Mouse (Mus musculus) Patski (cell line): ENCODE measurements around the gene Trpm3. TPM values are rescaled to one million over a fixed set of nuclear protein-coding genes. Genes with fewer than 3 reads are reported as not detected.

Experiments
- ATAC-seq: fragments of 100-300 bp; one replicate; pipeline ENCODE4 v1.8.0; 2021
- CTCF ChIA-PET: fragments of 350-600 bp; sonication (Branson Sonifier 250); formaldehyde crosslinking; loops from one replicate; lab custom pipeline; 2022; ENCODE audit warnings: inconsistent platforms; lab: Charles Lee
- POLR2A ChIA-PET: fragments of 350-600 bp; sonication (Branson Sonifier 250); formaldehyde crosslinking; loops from one replicate; lab custom pipeline; 2022; ENCODE audit warnings: antibody characterized with exemption, inconsistent platforms; lab: Charles Lee
- DNase-seq: peaks from one replicate; pipeline ENCODE4 v3.0.0-alpha.2; 2011; ENCODE audit warnings: low read depth, low spot score
- H3K27me3 ChIP-seq: fragments of 371-371 bp; one replicate; pipeline ENCODE4 v1.5.1; 2021
- CTCF ChIP-seq: fragments of 100-300 bp; IDR thresholded peaks from one replicate; pipeline ENCODE4 v1.5.1; 2021
- in situ Hi-C: fragments of 300-500 bp; cut with MboI; formaldehyde crosslinking; loops from 3 replicates; pipeline ENCODE4 v1.11.1; 2018; ENCODE audit warnings: low pct_unique_long_range_greater_than_20kb, mixed read lengths
- polyA plus RNA-seq: library from polyadenylated mRNA; unstranded; gene quantifications from one replicate; pipeline ENCODE4 v1.2.3, GENCODE M21; 2021

Trpm3 gene
- polyA plus RNA-seq, 1 experiment from 2014 or later = 2.0 TPM

- CTCF ChIA-PET = no interaction called here
- TF ChIP-seq CTCF = no peak
- ATAC-seq (no peak), DNase-seq (no peak)
- H3K27me3 ChIP-seq = peaks cover 9% of the 10 kb centered on the region
- in situ Hi-C loops = no loop called here
- POLR2A ChIA-PET = no interaction called here
Observed at GRCm38 (mm10) chr19:22180136-22180535, 41.3 kb downstream of the Trpm3 start.

GRCm38 (mm10) chr19:22189716-22190115 is 50.9 kb downstream of the Trpm3 start:
- TF ChIP-seq CTCF = no peak
- CTCF ChIA-PET = no interaction called here
- POLR2A ChIA-PET = no interaction called here
- DNase-seq (no peak), ATAC-seq (no peak)
- peaks cover 24% of the 10 kb centered on the region for H3K27me3 ChIP-seq
- in situ Hi-C loops = no loop called here

- ChIA-PET POLR2A (no interaction called here), CTCF (no interaction called here)
- ATAC-seq = no peak
- peaks cover 22% of the 10 kb centered on the region for H3K27me3 ChIP-seq
- in situ Hi-C loops = no loop called here
- no peak for TF ChIP-seq CTCF
- DNase-seq = no peak
Observed at GRCm38 (mm10) chr19:22222520-22222919, 83.7 kb downstream of the Trpm3 start.

- no peak for DNase-seq
- ChIA-PET CTCF (interaction anchor here (1.0 kb wide), 2 partner anchors 14 to 18 kb away, joined by 3 to 4 read pairs; no protein-coding TSS in a partner anchor), POLR2A (no interaction called here)
- ATAC-seq = no peak
- H3K27me3 ChIP-seq = peaks cover 13% of the 10 kb centered on the region
- no peak for TF ChIP-seq CTCF
- in situ Hi-C loops = no loop called here
Observed at GRCm38 (mm10) chr19:22234187-22234586, 95.3 kb downstream of the Trpm3 start.

- peaks cover 39% of the 10 kb centered on the region for H3K27me3 ChIP-seq
- ATAC-seq (no peak), DNase-seq (no peak)
- POLR2A ChIA-PET = no interaction called here
- CTCF ChIA-PET = no interaction called here
- in situ Hi-C loops = no loop called here
- no peak for TF ChIP-seq CTCF
Observed at GRCm38 (mm10) chr19:22249076-22249475, 110.2 kb downstream of the Trpm3 start.

GRCm38 (mm10) chr19:22272916-22273315 is 134.1 kb downstream of the Trpm3 start:
- H3K27me3 ChIP-seq = peaks cover 57% of the 10 kb centered on the region
- TF ChIP-seq CTCF = no peak
- in situ Hi-C loops = no loop called here
- DNase-seq (no peak), ATAC-seq (no peak)
- ChIA-PET POLR2A (no interaction called here), CTCF (interaction anchor here (1.1 kb wide), 1 partner anchor 12 kb away, joined by 3 read pairs; no protein-coding TSS in a partner anchor)

GRCm38 (mm10) chr19:22284651-22285050 is 145.8 kb downstream of the Trpm3 start:
- no peak for TF ChIP-seq CTCF
- CTCF ChIA-PET = no interaction called here
- no peak for ATAC-seq
- DNase-seq = no peak
- in situ Hi-C loops = no loop called here
- POLR2A ChIA-PET = interaction anchor here (0.6 kb wide), 1 partner anchor 29 kb away, joined by 3 read pairs; no protein-coding TSS in a partner anchor
- peaks cover 49% of the 10 kb centered on the region for H3K27me3 ChIP-seq

GRCm38 (mm10) chr19:22292671-22293070 is 153.8 kb downstream of the Trpm3 start:
- peaks cover 41% of the 10 kb centered on the region for H3K27me3 ChIP-seq
- TF ChIP-seq CTCF = no peak
- DNase-seq (no peak), ATAC-seq (no peak)
- ChIA-PET POLR2A (no interaction called here), CTCF (no interaction called here)
- in situ Hi-C loops = no loop called here

GRCm38 (mm10) chr19:22300906-22301305 is 162.1 kb downstream of the Trpm3 start:
- DNase-seq (no peak), ATAC-seq (no peak)
- TF ChIP-seq CTCF = no peak
- CTCF ChIA-PET = interaction anchor here (0.7 to 1.5 kb wide), 2 partner anchors 9 to 55 kb away, joined by 3 to 4 read pairs; no protein-coding TSS in a partner anchor
- POLR2A ChIA-PET = no interaction called here
- H3K27me3 ChIP-seq = peaks cover 57% of the 10 kb centered on the region
- in situ Hi-C loops = loop anchor here (5.0 to 10.0 kb wide), 2 partner anchors 524 to 556 kb away; partner anchors contain the start of gene Cemip2

- TF ChIP-seq CTCF = no peak
- ChIA-PET CTCF (interaction anchor here (1.2 to 1.6 kb wide), 3 partner anchors 13 to 526 kb away, joined by 3 to 5 read pairs (median 4); partner anchors contain the start of gene Cemip2), POLR2A (no interaction called here)
- no peak for ATAC-seq
- H3K27me3 ChIP-seq = peaks cover 65% of the 10 kb centered on the region
- in situ Hi-C loops = loop anchor here (5.0 to 10.0 kb wide), 2 partner anchors 526 to 558 kb away; partner anchors contain the start of gene Cemip2
- no peak for DNase-seq
Observed at GRCm38 (mm10) chr19:22303021-22303951, 164.4 kb downstream of the Trpm3 start.
